Mouse (Mus musculus): ENCODE measurements around the gene Tradd. TPM values are rescaled to one million over a fixed set of nuclear protein-coding genes. Genes with fewer than 3 reads are reported as not detected.

The Tradd gene
- polyA plus RNA-seq, 1 experiment from 2014 or later: 26.3 TPM

DNA sequence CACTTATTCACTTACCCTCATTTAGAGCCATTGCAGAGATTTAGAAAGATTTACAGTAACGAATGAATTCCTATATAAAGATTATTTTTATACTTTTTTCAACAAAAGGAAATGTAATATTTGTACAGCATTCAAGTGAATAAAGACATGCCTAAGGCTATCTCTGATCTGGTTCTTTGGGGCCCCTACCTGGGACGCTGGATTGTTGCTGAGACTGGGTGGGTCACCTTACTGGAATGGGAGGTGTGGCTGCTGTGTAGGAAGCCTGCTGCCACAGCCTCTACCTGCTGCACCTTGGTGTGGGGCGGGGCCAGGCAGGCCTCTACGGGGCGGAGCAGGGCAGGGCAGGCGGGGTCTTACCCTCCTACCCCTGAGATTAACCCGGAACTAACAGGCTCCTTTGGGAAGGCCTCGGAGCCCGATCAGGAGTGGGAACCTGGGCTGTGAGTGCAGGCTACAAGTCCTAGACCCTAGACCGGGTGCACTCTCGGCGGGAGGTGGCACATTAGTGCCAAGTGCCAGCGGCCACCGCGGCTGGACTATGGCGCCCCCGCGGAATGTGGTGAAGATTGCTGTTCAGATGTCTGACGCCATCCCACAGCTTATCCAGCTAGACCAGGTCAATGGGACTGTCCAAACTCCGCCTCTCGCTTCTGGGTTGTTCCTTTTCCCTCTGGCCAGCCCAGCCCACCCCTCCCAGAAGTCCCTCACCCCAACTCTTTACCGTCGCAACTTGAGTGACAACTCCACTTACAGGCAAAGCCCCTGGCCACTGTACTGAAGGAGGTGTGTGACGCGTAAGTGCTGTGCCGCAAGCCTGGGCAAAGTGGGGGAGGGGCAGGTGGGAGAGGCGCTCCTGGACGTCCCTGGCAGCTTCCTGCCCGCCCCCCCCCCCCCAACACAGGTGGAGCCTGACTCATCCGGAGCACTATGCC lies 41.1 kb upstream of the Tradd start, which contains the start of gene Elmo3:
TSS of gene Elmo3 (plus strand) at position 391 of the 935 bp plus-strand sequence.
- Histone ChIP-seq H3K4me3 (ENCODE audit: low read length) (peak within 1 kb of the TSS; percentile 44), H3K9ac (replicated peaks; ENCODE audit: low read length) (peak within 1 kb of the TSS; percentile 65), H3K36me3 (ENCODE audit: insufficient read depth, low read length) (peaks cover 72% of the 10 kb centered on the region), H3K4me2 (replicated peaks; ENCODE audit: low read depth, low read length) (peak within 1 kb of the TSS; percentile 63), H3K4me1 (ENCODE audit: insufficient read depth, low read length) (peaks cover 24% of the 10 kb centered on the region), H3K27me3 (ENCODE audit: insufficient read depth, low read length) (no peaks in the 10 kb centered on the region), H3K27ac (ENCODE audit: low read length) (peak within 1 kb of the TSS; percentile 82), H3K9me3 (ENCODE audit: low read length) (no peaks in the 10 kb centered on the region)
- peak; percentile 94 for ATAC-seq (ENCODE audit: low FRiP score, low TSS enrichment)
- 4% methylated on average over 29 of the region's 30 CpGs for WGBS

DNA sequence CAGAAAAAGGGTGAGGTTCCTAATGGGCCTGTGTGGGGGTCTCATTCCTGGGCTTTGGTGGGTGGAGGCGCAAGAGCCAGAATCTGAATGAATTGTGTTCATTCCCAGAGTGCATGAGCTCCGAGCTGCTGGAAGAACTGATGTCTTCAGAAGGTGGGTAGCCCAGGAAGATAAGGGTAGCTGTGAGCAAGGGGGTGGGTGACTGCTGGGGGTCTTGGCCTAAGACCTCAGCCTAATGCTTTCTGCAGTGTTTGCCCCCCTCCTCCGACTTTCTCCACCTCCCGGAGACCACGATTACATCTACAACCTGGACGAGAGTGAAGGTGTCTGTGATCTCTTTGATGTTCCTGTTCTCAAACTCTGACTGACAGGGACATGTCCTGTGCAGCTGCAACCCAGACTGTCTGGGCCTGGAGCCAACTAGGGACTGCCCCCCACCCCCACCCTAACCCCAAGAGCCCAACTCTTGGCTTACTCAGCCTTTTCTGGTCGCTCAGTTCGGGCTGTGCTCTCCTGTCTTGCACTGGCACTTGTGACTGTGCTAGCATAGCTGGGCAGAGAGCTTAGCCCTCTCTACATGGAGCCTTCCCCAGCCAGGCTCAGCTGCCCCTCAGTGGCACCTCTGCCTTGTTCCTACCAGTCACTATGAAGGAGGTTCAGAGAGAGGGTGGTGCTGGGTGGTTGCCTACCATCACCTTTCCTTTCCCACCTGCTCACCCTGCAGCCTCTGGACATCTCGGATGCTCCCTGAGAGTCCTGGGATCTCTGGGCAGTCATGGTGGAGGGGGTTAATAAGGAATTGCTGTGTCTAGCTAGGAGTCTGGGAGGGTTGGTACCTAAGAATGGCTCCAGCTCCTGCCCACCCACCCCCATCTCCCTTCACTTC lies 40.2 kb upstream of the Tradd start:
- no peak overlapping the region for H3K4me2 ChIP-seq (replicated peaks; ENCODE audit: low read depth, low read length)
- WGBS: 64% methylated on average over 9 of the region's 9 CpGs

DNA sequence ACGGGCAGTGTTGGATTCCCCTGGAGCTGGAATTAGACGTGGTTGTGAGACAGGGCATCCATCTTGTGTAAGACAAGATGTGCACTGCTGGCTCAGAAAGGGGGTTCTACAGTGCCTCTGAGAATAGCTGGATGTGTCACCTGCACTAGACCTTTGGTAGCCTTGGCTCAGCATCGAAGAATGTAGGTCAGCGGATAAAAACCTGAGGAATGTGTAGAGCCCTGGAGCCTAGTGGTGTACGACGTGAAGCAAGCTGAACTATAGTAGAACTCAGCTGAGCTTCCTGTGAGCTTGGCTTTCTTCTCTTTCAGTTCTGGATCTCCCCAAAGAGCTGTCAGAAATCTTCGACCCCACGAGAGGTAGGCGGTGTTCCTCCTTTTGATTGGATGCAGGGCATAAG lies 39.5 kb upstream of the Tradd start:
- 80% methylated on average over 9 of the region's 9 CpGs for WGBS
- Histone ChIP-seq H3K4me1 (ENCODE audit: insufficient read depth, low read length) (peaks cover 27% of the 10 kb centered on the region), H3K4me3 (ENCODE audit: low read length) (no peak overlapping the region), H3K27ac (ENCODE audit: low read length) (no peak overlapping the region), H3K36me3 (ENCODE audit: insufficient read depth, low read length) (peaks cover 74% of the 10 kb centered on the region), H3K27me3 (ENCODE audit: insufficient read depth, low read length) (no peaks in the 10 kb centered on the region), H3K9me3 (ENCODE audit: low read length) (no peaks in the 10 kb centered on the region), H3K9ac (replicated peaks; ENCODE audit: low read length) (no peak overlapping the region), H3K4me2 (replicated peaks; ENCODE audit: low read depth, low read length) (no peak overlapping the region)
- no peak for ATAC-seq (ENCODE audit: low FRiP score, low TSS enrichment)

More for the DNA sequence above, 40.2 kb upstream of the Tradd start:
- Histone ChIP-seq H3K9me3 (ENCODE audit: low read length) (no peaks in the 10 kb centered on the region), H3K4me1 (ENCODE audit: insufficient read depth, low read length) (peaks cover 24% of the 10 kb centered on the region), H3K4me3 (ENCODE audit: low read length) (no peak overlapping the region), H3K9ac (replicated peaks; ENCODE audit: low read length) (no peak overlapping the region), H3K27me3 (ENCODE audit: insufficient read depth, low read length) (no peaks in the 10 kb centered on the region), H3K36me3 (ENCODE audit: insufficient read depth, low read length) (peaks cover 77% of the 10 kb centered on the region), H3K27ac (ENCODE audit: low read length) (peak overlapping the region; percentile 55)
- no peak for ATAC-seq (ENCODE audit: low FRiP score, low TSS enrichment)

DNA sequence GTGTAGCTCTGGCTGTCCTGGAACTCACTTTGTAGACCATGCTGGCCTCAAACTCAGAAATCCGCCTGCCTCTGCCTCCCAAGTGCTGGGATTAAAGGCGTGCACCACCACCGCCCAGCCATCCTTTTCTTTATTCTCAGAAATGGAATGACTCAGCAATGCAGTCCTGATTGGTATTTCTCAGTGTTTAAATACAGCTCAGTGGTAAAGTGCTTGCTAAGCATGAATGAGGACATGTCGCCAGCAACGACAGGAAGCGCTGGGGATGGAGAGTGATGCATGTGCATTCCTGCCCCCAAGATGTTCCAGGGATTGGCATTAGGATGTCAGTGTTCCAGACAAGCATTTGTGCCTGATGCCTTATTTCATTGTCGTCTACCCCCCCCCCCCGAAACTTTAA lies 39.0 kb upstream of the Tradd start:
- WGBS: 86% methylated on average over 8 of the region's 8 CpGs
- no peak overlapping the region for H3K9ac ChIP-seq (replicated peaks; ENCODE audit: low read length)
- H3K4me3 ChIP-seq (ENCODE audit: low read length): no peak overlapping the region
- H3K27ac ChIP-seq (ENCODE audit: low read length): no peak overlapping the region
- H3K4me2 ChIP-seq (replicated peaks; ENCODE audit: low read depth, low read length): no peak overlapping the region
- no peaks in the 10 kb centered on the region for H3K9me3 ChIP-seq (ENCODE audit: low read length)
- ATAC-seq (ENCODE audit: low FRiP score, low TSS enrichment): no peak
- H3K27me3 ChIP-seq (ENCODE audit: insufficient read depth, low read length): no peaks in the 10 kb centered on the region
- peaks cover 71% of the 10 kb centered on the region for H3K36me3 ChIP-seq (ENCODE audit: insufficient read depth, low read length)
- H3K4me1 ChIP-seq (ENCODE audit: insufficient read depth, low read length): peaks cover 32% of the 10 kb centered on the region

DNA sequence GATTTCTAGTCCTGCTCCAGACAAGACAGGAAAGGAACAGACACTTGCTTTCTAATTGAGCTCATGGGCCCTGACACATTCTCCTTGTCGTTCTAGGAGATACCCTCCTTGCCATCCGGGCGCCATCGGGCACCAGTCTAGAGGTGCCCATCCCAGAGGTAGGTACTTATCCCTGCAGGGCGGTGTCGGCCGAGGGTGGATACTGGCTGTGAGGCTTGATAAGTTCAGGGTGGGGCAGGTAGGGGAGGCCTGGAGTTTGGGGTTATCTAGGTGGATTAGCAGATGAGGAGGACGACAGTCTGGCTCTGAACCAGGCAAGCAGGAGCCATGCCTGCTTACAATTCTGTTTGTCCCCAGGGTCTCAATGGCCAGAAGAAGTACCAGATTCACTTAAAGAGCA lies 35.6 kb upstream of the Tradd start:
- H3K4me2 ChIP-seq (replicated peaks; ENCODE audit: low read depth, low read length): no peak overlapping the region
- ATAC-seq (ENCODE audit: low FRiP score, low TSS enrichment): no peak
- 95% methylated on average over 8 of the region's 8 CpGs for WGBS

DNA sequence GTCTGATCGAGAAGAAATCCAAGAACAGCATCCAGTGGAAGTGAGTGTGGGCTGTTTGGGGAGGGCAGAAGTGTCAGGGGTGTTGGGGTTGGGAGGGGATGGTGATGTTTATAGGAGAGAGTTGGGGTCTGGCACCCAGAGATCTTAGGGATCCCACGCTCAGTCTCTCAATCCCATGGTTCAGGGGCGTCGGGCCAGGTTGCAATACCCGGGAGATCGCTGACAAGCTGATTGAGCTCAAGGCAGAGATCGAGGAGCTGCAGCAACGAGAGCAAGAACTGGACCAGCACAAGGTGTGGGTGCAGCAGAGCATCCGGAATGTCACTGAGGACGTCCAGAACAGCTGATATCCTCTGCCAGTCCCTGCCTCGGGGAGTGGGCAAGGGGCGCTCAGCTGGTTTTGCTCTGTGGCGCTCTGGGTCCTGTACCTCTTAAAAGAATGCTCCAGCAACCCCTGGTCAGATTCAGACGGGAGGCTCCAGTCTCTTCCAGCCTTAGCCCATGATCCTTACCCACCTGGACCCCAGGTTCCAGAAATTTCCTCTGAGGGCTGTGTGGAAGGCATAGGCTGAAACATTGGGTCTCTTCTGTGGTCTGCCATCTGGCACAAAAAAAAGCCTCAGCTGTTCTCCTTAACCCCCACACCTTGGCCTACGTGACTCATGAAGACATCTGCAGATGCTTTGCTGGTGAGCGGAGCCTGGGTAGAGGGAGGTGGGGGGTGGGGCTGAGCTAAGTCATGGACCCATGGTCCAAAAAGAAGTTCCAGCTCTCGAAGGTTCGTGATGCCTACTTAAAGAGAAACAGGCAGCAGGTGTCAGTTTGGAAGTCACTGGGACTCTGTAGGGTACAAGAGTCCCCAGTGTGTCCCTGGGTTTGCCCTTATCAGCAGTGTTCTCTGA lies 34.2 kb upstream of the Tradd start:
- no peak overlapping the region; the same call in 1 of the 2 replicates for H3K27ac ChIP-seq (ENCODE audit: low read length)
- 52% methylated on average over 18 of the region's 18 CpGs for WGBS

More for the DNA sequence above, 35.6 kb upstream of the Tradd start:
- H3K36me3 ChIP-seq (ENCODE audit: insufficient read depth, low read length): peaks cover 51% of the 10 kb centered on the region
- no peak overlapping the region for H3K9ac ChIP-seq (replicated peaks; ENCODE audit: low read length)
- no peaks in the 10 kb centered on the region for H3K9me3 ChIP-seq (ENCODE audit: low read length)
- no peaks in the 10 kb centered on the region for H3K27me3 ChIP-seq (ENCODE audit: insufficient read depth, low read length)
- no peak overlapping the region for H3K4me3 ChIP-seq (ENCODE audit: low read length)
- peaks cover 27% of the 10 kb centered on the region for H3K4me1 ChIP-seq (ENCODE audit: insufficient read depth, low read length)
- H3K27ac ChIP-seq (ENCODE audit: low read length): no peak overlapping the region

DNA sequence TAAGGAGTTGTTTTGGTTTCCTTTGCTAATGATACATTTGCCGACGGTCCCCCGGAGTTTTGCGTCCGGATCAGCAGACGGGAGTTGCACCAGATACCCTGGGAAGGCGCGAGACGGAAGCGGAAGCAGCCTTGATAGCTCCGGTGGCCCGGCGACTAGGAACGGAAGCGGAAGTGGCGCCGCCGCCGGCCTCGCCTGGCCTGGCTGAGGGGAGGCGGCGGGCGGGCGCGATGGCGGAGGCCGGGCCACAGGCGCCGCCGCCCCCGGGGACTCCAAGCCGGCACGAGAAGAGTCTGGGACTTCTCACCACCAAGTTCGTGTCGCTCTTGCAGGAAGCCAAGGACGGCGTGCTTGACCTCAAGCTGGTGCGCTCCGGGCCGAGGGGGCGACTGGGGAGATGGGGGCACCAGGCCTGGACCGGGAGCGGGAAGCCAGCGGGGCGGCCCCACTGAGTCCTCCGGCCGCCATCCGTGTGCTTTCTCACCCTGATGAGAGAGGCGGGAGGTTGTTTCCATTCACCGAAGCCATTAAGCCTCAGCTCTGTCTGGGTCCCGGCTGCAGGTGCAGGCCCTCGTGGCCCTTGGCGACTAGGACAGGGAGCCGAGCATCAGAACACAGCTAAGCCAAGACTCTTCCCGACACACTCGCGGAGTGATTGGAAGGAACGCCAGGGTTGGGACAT lies 33.2 kb upstream of the Tradd start, which contains the start of gene E2f4:
TSS of gene E2f4 (plus strand) at position 153 of the 682 bp plus-strand sequence.
- whole genome bisulfite sequencing: under 1% methylated on average over 55 of the region's 58 CpGs
- peak; percentile 89 for ATAC-seq (ENCODE audit: low FRiP score, low TSS enrichment)
- H3K4me3 ChIP-seq (ENCODE audit: low read length): peak within 1 kb of the TSS; percentile 97
- H3K4me1 ChIP-seq (ENCODE audit: insufficient read depth, low read length): peaks cover 19% of the 10 kb centered on the region
- peak within 1 kb of the TSS; percentile 88 for H3K9ac ChIP-seq (replicated peaks; ENCODE audit: low read length)
- H3K4me2 ChIP-seq (replicated peaks; ENCODE audit: low read depth, low read length): peak within 1 kb of the TSS; percentile 97
- no peaks in the 10 kb centered on the region for H3K9me3 ChIP-seq (ENCODE audit: low read length)
- no peaks in the 10 kb centered on the region for H3K27me3 ChIP-seq (ENCODE audit: insufficient read depth, low read length)
- peak within 1 kb of the TSS; percentile 66 for H3K27ac ChIP-seq (ENCODE audit: low read length)
- H3K36me3 ChIP-seq (ENCODE audit: insufficient read depth, low read length): peaks cover 34% of the 10 kb centered on the region

More for the DNA sequence above, 34.2 kb upstream of the Tradd start:
- H3K4me3 ChIP-seq (ENCODE audit: low read length): peak overlapping the region; percentile 97
- peaks cover 19% of the 10 kb centered on the region for H3K4me1 ChIP-seq (ENCODE audit: insufficient read depth, low read length)
- no peak for ATAC-seq (ENCODE audit: low FRiP score, low TSS enrichment)
- H3K9me3 ChIP-seq (ENCODE audit: low read length): no peaks in the 10 kb centered on the region
- peak overlapping the region; percentile 97 for H3K4me2 ChIP-seq (replicated peaks; ENCODE audit: low read depth, low read length)
- H3K9ac ChIP-seq (replicated peaks; ENCODE audit: low read length): peak overlapping the region; percentile 88
- no peaks in the 10 kb centered on the region for H3K27me3 ChIP-seq (ENCODE audit: insufficient read depth, low read length)
- peaks cover 41% of the 10 kb centered on the region for H3K36me3 ChIP-seq (ENCODE audit: insufficient read depth, low read length)

DNA sequence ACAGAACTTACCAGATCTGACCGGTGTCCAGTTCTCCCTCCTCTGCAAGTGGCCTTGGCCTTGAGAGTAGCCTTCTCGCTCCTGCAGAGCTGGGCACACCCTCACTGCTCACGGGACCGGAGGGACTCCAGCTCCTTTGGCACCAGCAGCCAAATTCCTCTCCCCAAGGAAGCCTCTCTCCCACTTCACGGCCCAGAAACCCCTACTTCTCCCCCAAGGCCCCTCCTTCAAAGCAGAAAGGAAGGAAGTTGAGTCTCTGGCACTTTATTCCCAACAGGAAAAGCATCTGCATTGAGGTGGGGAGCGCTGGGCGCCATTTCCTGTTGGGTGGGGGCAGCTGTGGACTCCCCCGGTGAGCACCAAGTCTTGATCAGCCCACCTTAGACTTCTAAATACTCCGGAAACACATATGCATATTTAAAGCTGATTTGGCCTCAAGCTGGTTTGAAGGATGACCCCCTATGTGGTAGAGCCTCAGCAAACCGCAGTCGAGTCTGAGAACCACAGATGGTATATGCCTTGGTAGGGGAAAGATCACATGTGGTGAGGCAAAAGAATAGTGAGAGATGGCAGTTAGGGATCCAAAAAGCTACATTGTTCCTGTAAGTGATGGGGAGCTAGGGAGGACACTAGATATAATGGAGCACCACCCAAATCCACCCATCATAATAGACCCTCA lies 31.6 kb upstream of the Tradd start, which contains the start of gene Exoc3l:
TSS of gene Exoc3l (minus strand) at position 207 of the 679 bp plus-strand sequence.
- no peaks in the 10 kb centered on the region for H3K27me3 ChIP-seq (ENCODE audit: insufficient read depth, low read length)
- H3K9me3 ChIP-seq (ENCODE audit: low read length): no peaks in the 10 kb centered on the region
- peak within 1 kb of the TSS; percentile 97 for H3K4me3 ChIP-seq (ENCODE audit: low read length)
- peak within 1 kb of the TSS; percentile 66 for H3K27ac ChIP-seq (ENCODE audit: low read length)
- H3K36me3 ChIP-seq (ENCODE audit: insufficient read depth, low read length): peaks cover 18% of the 10 kb centered on the region
- peak within 1 kb of the TSS; percentile 24; the same call in 1 of the 2 replicates for H3K9ac ChIP-seq (replicated peaks; ENCODE audit: low read length)
- peaks cover 19% of the 10 kb centered on the region for H3K4me1 ChIP-seq (ENCODE audit: insufficient read depth, low read length)
- ATAC-seq (ENCODE audit: low FRiP score, low TSS enrichment): no peak
- H3K4me2 ChIP-seq (replicated peaks; ENCODE audit: low read depth, low read length): peak within 1 kb of the TSS; percentile 97
- WGBS: 56% methylated on average over 11 of the region's 11 CpGs

All from kidney, embryonic 16.5 days (tissue).